Mouse (Mus musculus) gastrocnemius, adult 2 months (tissue): ENCODE measurements around the gene Snrnp25. TPM values are rescaled to one million over a fixed set of nuclear protein-coding genes. Genes with fewer than 3 reads are reported as not detected.

ENCODE experiments used
- DNase-seq: peaks from one replicate; pipeline ENCODE4 v3.0.0; 2022
- H3K27ac ChIP-seq: fragments of 200-600 bp; 2 replicates; pipeline ENCODE4 v1.8.1; 2022; ENCODE audit warnings: mild to moderate bottlenecking
- H3K4me3 ChIP-seq: fragments of 200-600 bp; 2 replicates; pipeline ENCODE4 v1.8.1; 2022; ENCODE audit warnings: mild to moderate bottlenecking, moderate library complexity
- CTCF ChIP-seq: fragments of 200-600 bp; IDR thresholded peaks from 2 replicates; pipeline ENCODE4 v1.8.1; 2022; ENCODE audit warnings: antibody characterized with exemption, mild to moderate bottlenecking, moderate library complexity
- intact Hi-C: fragments of 180-260 bp; cut with DNase I; formaldehyde crosslinking; loops from one replicate; pipeline ENCODE4 v1.15.1; 2025
- total RNA-seq, 2 experiments: library from RNA; stranded (reverse); gene quantifications; 2 replicates each; pipeline ENCODE4 v1.2.3; 2021

Gene Snrnp25
- total RNA-seq, 2 experiments from 2014 or later = 9.5 to 9.7 TPM

DNA sequence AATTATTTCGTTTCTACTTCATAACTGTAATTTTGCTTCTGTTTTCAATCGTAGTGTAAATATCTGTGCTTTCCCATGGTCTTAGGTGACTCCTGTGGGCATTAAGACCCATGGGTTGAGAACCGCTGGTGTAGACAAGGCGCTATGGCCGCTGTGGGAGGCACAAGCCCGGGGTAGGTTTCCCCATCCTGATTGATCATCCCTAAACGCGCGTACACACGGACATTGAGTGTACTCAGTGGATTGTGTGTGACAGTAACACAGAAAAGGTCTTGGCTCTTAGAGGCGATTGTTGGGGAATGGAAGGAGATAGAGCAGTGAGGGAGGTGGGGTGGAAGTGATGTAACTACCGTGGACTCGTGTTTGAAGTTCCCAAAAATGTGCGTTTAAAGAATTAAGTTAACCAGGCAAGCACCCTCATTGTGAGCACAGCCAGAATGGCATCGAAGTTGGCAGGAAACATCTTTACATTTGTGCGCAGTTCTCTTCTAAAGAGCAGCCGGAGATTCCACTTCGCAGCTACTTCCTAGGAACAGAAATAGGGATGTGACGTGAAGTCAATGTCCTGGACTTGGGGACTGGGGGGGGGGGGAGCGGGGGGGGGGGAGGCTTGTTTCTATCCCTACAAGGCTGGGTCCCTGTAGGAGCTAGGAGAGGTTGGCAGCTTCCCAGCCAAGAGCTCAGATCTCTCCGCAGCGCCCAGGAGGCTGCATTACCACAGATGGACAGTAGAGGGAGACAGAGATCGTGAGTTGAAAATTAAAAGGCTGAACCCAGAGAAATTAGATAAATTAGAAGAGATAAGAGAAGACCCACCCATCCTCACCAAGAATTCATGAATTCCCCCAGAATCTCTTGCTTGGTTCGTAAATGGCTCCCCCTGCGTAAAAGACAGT, 23.0 kb upstream of the Snrnp25 start:
- peak; percentile 85 for DNase-seq
- Histone ChIP-seq H3K4me3 (no peak overlapping the region), H3K27ac (no peak overlapping the region)
- peak; percentile 94 for TF ChIP-seq CTCF
- intact Hi-C loops = loop anchor here (1.0 to 5.0 kb wide), 4 partner anchors 56 to 140 kb away; partner anchors contain the start of genes Hbq1a and Hbq1b

- DNase-seq = no peak
- H3K27ac ChIP-seq = no peak overlapping the region
- intact Hi-C loops = loop anchor here (5.0 kb wide), 3 partner anchors 103 to 138 kb away; partner anchors contain the start of genes Hbq1a and Hbq1b
These were observed 20.7 kb upstream of the Snrnp25 start for GRCm38 (mm10) chr11:32184469-32184868.

GRCm38 (mm10) chr11:32186031-32186430, 19.2 kb upstream of the Snrnp25 start:
- intact Hi-C loops = no loop called here
- DNase-seq = no peak

More at GRCm38 (mm10) chr11:32184469-32184868, 20.7 kb upstream of the Snrnp25 start:
- TF ChIP-seq CTCF = no peak
- H3K4me3 ChIP-seq = no peak overlapping the region

GRCm38 (mm10) chr11:32187256-32187655, 18.0 kb upstream of the Snrnp25 start:
- intact Hi-C loops = no loop called here
- no peak overlapping the region for H3K27ac ChIP-seq
- no peak overlapping the region for H3K4me3 ChIP-seq
- TF ChIP-seq CTCF = no peak; the same call in 1 of the 2 replicates
- DNase-seq = no peak

More at GRCm38 (mm10) chr11:32186031-32186430, 19.2 kb upstream of the Snrnp25 start:
- TF ChIP-seq CTCF = no peak
- H3K27ac ChIP-seq = no peak overlapping the region
- no peak overlapping the region for H3K4me3 ChIP-seq

DNA sequence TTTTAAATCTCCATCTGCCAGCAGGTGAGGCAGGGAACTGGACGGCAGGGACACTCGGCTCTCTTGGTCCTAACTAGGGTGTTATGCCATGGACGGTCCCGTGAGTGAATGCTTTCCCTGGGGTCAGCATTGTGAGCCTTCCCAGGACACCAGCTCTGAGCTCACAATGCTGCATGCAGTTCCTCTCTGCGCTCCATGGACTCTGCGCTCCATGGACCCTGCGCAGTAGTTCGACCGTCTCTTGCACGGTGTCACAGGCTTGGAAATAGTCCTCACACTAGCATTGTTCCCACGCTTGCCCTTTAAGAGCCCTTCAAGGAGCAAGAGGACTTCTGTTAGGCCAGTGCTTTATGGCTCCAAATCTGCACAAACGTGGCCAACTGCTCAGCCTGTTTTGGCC, 16.3 kb upstream of the Snrnp25 start:
- no peak for TF ChIP-seq CTCF
- intact Hi-C loops = no loop called here
- DNase-seq = no peak
- Histone ChIP-seq H3K27ac (no peak overlapping the region), H3K4me3 (no peak overlapping the region)

- TF ChIP-seq CTCF = no peak
- no peak for DNase-seq
- intact Hi-C loops = no loop called here
- no peak overlapping the region for H3K27ac ChIP-seq
- H3K4me3 ChIP-seq = no peak overlapping the region
These were observed 15.8 kb upstream of the Snrnp25 start for GRCm38 (mm10) chr11:32189434-32189833.

GRCm38 (mm10) chr11:32190119-32190518, 15.1 kb upstream of the Snrnp25 start:
- Histone ChIP-seq H3K4me3 (no peak overlapping the region), H3K27ac (no peak overlapping the region)
- intact Hi-C loops = no loop called here
- no peak for DNase-seq
- no peak for TF ChIP-seq CTCF

GRCm38 (mm10) chr11:32190603-32191110, 14.6 kb upstream of the Snrnp25 start:
- no peak overlapping the region for H3K4me3 ChIP-seq
- DNase-seq = no peak
- TF ChIP-seq CTCF = no peak
- H3K27ac ChIP-seq = no peak overlapping the region
- intact Hi-C loops = no loop called here

DNA sequence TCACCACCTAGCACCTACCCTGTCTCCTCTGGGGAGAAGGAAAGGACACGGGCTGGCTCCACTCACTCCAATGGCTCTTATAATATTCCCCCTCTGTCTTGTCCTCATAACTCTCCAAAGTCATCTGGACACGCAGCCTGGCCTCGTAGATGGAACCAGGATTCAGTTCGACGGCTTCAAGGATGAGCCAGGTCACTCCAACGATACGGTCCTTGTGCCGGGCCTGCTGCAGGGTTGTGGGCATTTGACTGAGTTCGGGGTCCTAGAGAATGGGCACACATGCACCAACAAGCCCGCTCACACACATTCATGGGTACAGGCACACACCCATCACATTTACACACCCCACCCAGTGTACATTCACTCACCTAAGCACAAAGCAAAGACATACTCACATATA, 12.1 kb upstream of the Snrnp25 start:
- H3K27ac ChIP-seq = no peak overlapping the region
- no peak overlapping the region for H3K4me3 ChIP-seq
- DNase-seq = no peak
- intact Hi-C loops = no loop called here
- TF ChIP-seq CTCF = no peak

GRCm38 (mm10) chr11:32194086-32194485, 11.1 kb upstream of the Snrnp25 start:
- TF ChIP-seq CTCF = no peak
- Histone ChIP-seq H3K27ac (no peak overlapping the region), H3K4me3 (no peak overlapping the region)
- intact Hi-C loops = no loop called here
- DNase-seq = no peak

GRCm38 (mm10) chr11:32194626-32195025, 10.6 kb upstream of the Snrnp25 start:
- no peak overlapping the region for H3K27ac ChIP-seq
- no peak for TF ChIP-seq CTCF
- intact Hi-C loops = no loop called here
- DNase-seq = no peak
- H3K4me3 ChIP-seq = no peak overlapping the region

- H3K4me3 ChIP-seq = no peak overlapping the region
- DNase-seq = no peak
- no peak for TF ChIP-seq CTCF
- no peak overlapping the region for H3K27ac ChIP-seq
- intact Hi-C loops = no loop called here
These were observed 9.2 kb upstream of the Snrnp25 start for GRCm38 (mm10) chr11:32195867-32196540.

- Histone ChIP-seq H3K27ac (no peak overlapping the region), H3K4me3 (no peak overlapping the region)
- no peak for DNase-seq
- intact Hi-C loops = no loop called here
- TF ChIP-seq CTCF = no peak
These were observed 8.5 kb upstream of the Snrnp25 start for GRCm38 (mm10) chr11:32196727-32197126.
